Comparison of ENCODE assay signal across 15 mouse cellular contexts in the genomic region with DNA sequence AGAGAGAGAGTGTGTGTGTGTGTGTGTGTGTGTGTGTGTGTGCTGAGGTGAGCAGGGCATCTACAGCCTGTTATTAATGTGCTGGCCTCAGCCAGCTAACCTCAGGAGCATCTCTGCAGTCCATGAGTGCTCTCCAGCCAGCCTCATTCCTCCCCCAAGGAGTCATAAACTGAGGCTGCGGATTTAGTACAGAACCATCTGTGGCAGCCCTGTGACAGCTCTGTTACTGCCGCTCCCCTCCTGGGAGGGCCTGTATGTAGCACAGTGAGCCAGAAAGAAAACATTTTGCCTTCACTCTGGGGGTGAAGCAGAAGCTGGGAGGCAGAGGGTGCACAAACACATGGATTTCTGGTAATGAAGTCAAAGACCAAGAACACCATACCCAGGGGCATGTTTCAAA.
DNase-seq lines count a peak whose midpoint lies in the region.
"Had no signal": no experiment of that assay in that cellular context is flagged by ENCODE, and none has a peak within 500 bp of the region (broad histone marks: within the 10 kb centered on the region; RNA-seq: fewer than 3 reads in every experiment).

No protein-coding gene starts in this region.

- DNase-seq in heart, adult 11 months: peak; percentile 49
- DNase-seq in heart, adult 9 months (ENCODE audit: low spot score in 2 of 2): no peak
- peak; percentile 52 to 75 for DNase-seq in layer of hippocampus, adult 18-20 months (ENCODE audit: low spot score in 2 of 2)
- DNase-seq in layer of hippocampus, adult 9-10 months (ENCODE audit: low spot score): no peak
- peak; percentile 8 for DNase-seq in embryo, embryonic 10.5 days (ENCODE audit: low spot score)
- peak; percentile 52 to 62 for DNase-seq in layer of hippocampus, postnatal 36 days
- DNase-seq in urinary bladder, postnatal 36 days (ENCODE audit: low spot score in 2 of 2): no peak
- no peak for DNase-seq in urinary bladder, postnatal 14 days (ENCODE audit: low spot score)
- DNase-seq: adrenal gland, postnatal 10 days; B cell, adult 2 months; cerebellum, postnatal 10 days; gastrocnemius, postnatal 25 days; kidney, adult 18-20 months; liver, embryonic 13.5 days; right cerebral cortex, postnatal 25 days had no signal

Comparison
In these comparisons a context has a peak if more than half of its experiments do, and no peak if none do; other contexts are left out.
1. DNase-seq: peak in heart, adult 11 months (single experiment), layer of hippocampus, adult 18-20 months (2 of 2), embryo, embryonic 10.5 days (single experiment) and layer of hippocampus, postnatal 36 days (2 of 2); none in heart, adult 9 months (0 of 2), layer of hippocampus, adult 9-10 months (single experiment), urinary bladder, postnatal 36 days (0 of 2) and urinary bladder, postnatal 14 days (single experiment).